ENCODE assay signal across 8 mouse cellular contexts in the genomic region with DNA sequence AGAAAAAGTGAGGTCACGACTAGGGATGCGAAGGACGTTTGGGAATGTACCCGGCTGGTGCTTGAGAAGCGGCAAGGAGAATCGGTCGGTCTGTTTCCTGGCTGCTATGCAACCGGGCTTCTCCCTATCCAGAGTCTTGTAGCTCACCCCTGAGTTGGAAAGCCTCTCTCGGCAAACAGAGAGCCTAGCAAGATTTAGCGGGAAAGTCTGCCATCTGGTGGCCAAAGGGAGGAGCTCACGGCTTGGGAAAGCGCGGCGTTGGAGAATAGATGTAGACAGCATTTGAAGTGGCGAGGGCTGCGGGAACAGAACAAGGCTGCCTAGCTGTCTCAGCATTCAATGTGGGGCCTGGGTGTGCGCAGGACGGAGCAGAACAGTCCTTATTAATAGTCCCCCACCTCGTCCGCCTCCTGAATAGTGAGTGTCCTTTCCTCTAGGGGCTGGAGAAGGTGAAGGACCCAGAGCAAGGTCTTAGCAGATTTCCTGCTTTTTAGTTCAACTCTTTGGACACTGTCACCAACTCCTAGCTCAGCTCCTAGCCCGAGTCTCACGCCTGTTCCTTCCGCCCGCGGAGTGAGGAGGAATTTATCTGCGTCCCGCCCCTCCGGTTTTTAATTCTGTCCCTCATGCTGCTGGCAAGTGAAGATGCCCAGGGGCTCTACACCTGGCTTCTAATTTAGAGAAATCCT. TPM values are rescaled to one million over a fixed set of nuclear protein-coding genes. Genes with fewer than 3 reads are reported as not detected.
A peak's percentile ranks its signal among the peaks of the same experiment; 100 is the strongest.
DNase-seq lines count a peak whose midpoint lies in the region; ATAC-seq and TF ChIP-seq lines count a peak whose summit lies in the region.

No protein-coding gene starts in this region.

- H3K27me3 ChIP-seq in MEL (ENCODE audit: control insufficient read depth in 1 of 2, insufficient read depth in 2 of 2, low read length in 2 of 2), result no peaks in the 10 kb centered on the region
- H3K27me3 ChIP-seq in lung, embryonic 14.5 days (ENCODE audit: insufficient read depth, low read length), result 0 out of 2 replicates have a peak, but pooled peaks cover 12% of the 10 kb centered on the region

- no peaks in the 10 kb centered on the region for H3K79me2 ChIP-seq in MEL (ENCODE audit: control insufficient read depth, insufficient read depth, low read length, poor library complexity)

- peak in 2 of 3 experiments; percentile 26 to 54; a peak in 4 of 6 replicates for TF ChIP-seq CTCF in MEL (IDR thresholded peaks at IDR 0.05 in 2 of 3, conservative IDR thresholded peaks at IDR 0.05 in 1 of 3; ENCODE audit: control insufficient read depth in 1 of 3, insufficient read depth in 1 of 3, low read depth in 2 of 3, low read length in 3 of 3, poor library complexity in 1 of 3, severe bottlenecking in 1 of 3)
- peak; percentile 90 for TF ChIP-seq CTCF in lung, embryonic 14.5 days (IDR thresholded peaks at IDR 0.05; ENCODE audit: low read depth)

- no peak for TF ChIP-seq EP300 in MEL (IDR thresholded peaks at IDR 0.05; ENCODE audit: low read depth in 1 of 2, low read length in 2 of 2)

- TF ChIP-seq RAD21 in MEL (IDR thresholded peaks at IDR 0.05; ENCODE audit: low read depth, low read length), result peak; percentile 13

- ATAC-seq in hematopoietic stem cell, adult 5-6 weeks (replicated peaks in 1 of 2; ENCODE audit: insufficient read depth in 1 of 2, low FRiP score in 2 of 2, low TSS enrichment in 1 of 2, low read depth in 1 of 2, poor library complexity in 2 of 2, severe bottlenecking in 2 of 2), result peak; percentile 83 to 95
- ATAC-seq in lung, embryonic 14.5 days (ENCODE audit: insufficient read depth), result peak; percentile 87

- no peaks in the 10 kb centered on the region for H3K9me3 ChIP-seq in MEL (replicated peaks; ENCODE audit: insufficient read depth, low read length)
- H3K9me3 ChIP-seq in lung, embryonic 14.5 days (ENCODE audit: low read depth, low read length), result no peaks in the 10 kb centered on the region

- no peak for TF ChIP-seq POLR2A in MEL (IDR thresholded peaks at IDR 0.05; ENCODE audit: control insufficient read depth in 1 of 2, insufficient read depth in 1 of 2, low read depth in 1 of 2, low read length in 2 of 2, poor library complexity in 1 of 2)

- no peak overlapping the region for H3K4me3 ChIP-seq in MEL (ENCODE audit: control insufficient read depth in 1 of 2, insufficient read depth in 1 of 2, low read depth in 2 of 2, low read length in 2 of 2)
- peak overlapping the region; percentile 19; the same call in 1 of the 2 replicates for H3K4me3 ChIP-seq in lung, embryonic 14.5 days (ENCODE audit: low read depth, low read length)

- H3K36me3 ChIP-seq in MEL (ENCODE audit: control insufficient read depth in 1 of 2, insufficient read depth in 2 of 2, low read length in 2 of 2), result no peaks in the 10 kb centered on the region
- H3K36me3 ChIP-seq in lung, embryonic 14.5 days (ENCODE audit: insufficient read depth), result no peaks in the 10 kb centered on the region

- no peak overlapping the region for H3K9ac ChIP-seq in MEL (ENCODE audit: control insufficient read depth, low read depth, low read length, poor library complexity, severe bottlenecking)
- no peak overlapping the region for H3K9ac ChIP-seq in lung, embryonic 14.5 days

- WGBS in lung, embryonic 14.5 days, result 6% methylated on average over 28 of the region's 28 CpGs

- no peak overlapping the region for H3K27ac ChIP-seq in MEL (ENCODE audit: control insufficient read depth, low read depth, low read length)
- 0 out of 2 replicates have a peak overlapping the region, but pooled peaks have one; percentile 18 for H3K27ac ChIP-seq in lung, embryonic 14.5 days (ENCODE audit: low read depth)

- H3K4me2 ChIP-seq in lung, embryonic 14.5 days, result peak overlapping the region; percentile 60

- H3K4me1 ChIP-seq in MEL (ENCODE audit: control insufficient read depth in 1 of 2, insufficient read depth in 2 of 2, low read length in 2 of 2), result no peaks in the 10 kb centered on the region
- no peaks in the 10 kb centered on the region for H3K4me1 ChIP-seq in lung, embryonic 14.5 days (ENCODE audit: insufficient read depth)

- DNase-seq in MEL (ENCODE audit: low read depth, low spot score), result peak; percentile 9
- peak; percentile 76 for DNase-seq in cerebellum, adult 11-12 months
- DNase-seq in forelimb bud, embryonic 11.5 days (ENCODE audit: low read depth, low spot score), result peak; percentile 93
- DNase-seq in layer of hippocampus, adult 8-10 months (ENCODE audit: low spot score in 2 of 2), result peak; percentile 91 to 95
- DNase-seq in lung, embryonic 14.5 days, result peak; percentile 98
- DNase-seq in ovary, postnatal 14 days (ENCODE audit: low spot score), result peak; percentile 89
- peak; percentile 45 to 50 for DNase-seq in thymus, postnatal 36 days

TF ChIP-seq in MEL, 35 proteins besides CTCF, POLR2A, EP300 and RAD21:
- TF ChIP-seq SMC3 (IDR thresholded peaks at IDR 0.05; ENCODE audit: low read depth, low read length), result peak; percentile 29
- no peak for TF ChIP-seq HCFC1 (IDR thresholded peaks at IDR 0.05; ENCODE audit: low read depth, low read length)

RNA-seq across cellular contexts. Expression of gene Wwc1, which starts 21.1 kb away (rescaled TPM):
- total RNA-seq in MEL (2012; rRNA removed), result 0.39 and 0.46 TPM in 2 replicates
- polyA plus RNA-seq in MEL (2012; ENCODE audit: insufficient read depth in 1 of 2, insufficient read length in 2 of 2, low read depth in 1 of 2, low replicate concordance in 2 of 2, missing spikeins in 1 of 2), result under 1 TPM in 1 of 2 experiments, not detected in 1; 0.39 TPM
- 0.05 and 0.25 TPM in 2 replicates for total RNA-seq in hematopoietic stem cell, adult 5-6 weeks (2017)
- total RNA-seq in layer of hippocampus, adult 8-10 months (2022), result 10 to 100 TPM; 79.1 to 98.9 (median 90.3) TPM
- 17.0 and 17.4 TPM in 2 replicates for polyA plus RNA-seq in lung, embryonic 14.5 days (2014; fragmentation: Nextera tagmentation; extraction: Ambion mirVana)

Comparison
In these comparisons a context has a peak if more than half of its experiments do, and no peak if none do; other contexts are left out.
1. DNase-seq: peak in every context shown above with its lines; median percentile 98 in lung, embryonic 14.5 days; 93 in forelimb bud, embryonic 11.5 days; 93 in layer of hippocampus, adult 8-10 months; 89 in ovary, postnatal 14 days; 76 in cerebellum, adult 11-12 months; 48 in thymus, postnatal 36 days; 9 in MEL.
2. RNA of gene Wwc1, which starts 21.1 kb away (total RNA-seq): 79.1 to 98.9 TPM in layer of hippocampus, adult 8-10 months; 0.39 to 0.46 TPM in MEL and 0.05 to 0.25 TPM in hematopoietic stem cell, adult 5-6 weeks; every median in the first group is over 10 times any median in the second.